Mouse (Mus musculus): ENCODE results near the gene Akap4.

DNA sequence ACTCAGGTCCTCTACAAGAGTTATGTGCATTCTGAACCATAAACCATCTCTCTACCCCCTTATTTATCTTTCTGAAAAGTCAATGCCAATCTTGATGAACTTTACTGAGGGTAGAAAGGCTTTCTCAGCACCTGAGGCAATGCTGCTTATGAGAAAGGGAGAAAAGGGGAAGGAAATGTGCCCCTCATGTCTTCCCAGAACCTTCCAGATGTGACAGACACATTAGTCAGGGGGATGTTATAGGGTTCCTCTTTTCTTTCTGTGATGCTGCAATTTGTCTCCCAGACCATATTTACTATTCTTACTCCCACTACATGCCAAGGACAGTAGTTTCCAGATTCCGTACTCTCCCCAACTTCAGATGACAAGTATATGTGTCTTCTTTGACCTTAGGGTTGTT, 18.6 kb downstream of the Akap4 start:
- TF ChIP-seq RCOR1 (IDR thresholded peaks at IDR 0.05; ENCODE audit: low read depth, low read length) (no peak), MAX (IDR thresholded peaks at IDR 0.05; ENCODE audit: low read length) (no peak), JUND (IDR thresholded peaks at IDR 0.05; ENCODE audit: low read depth, low read length) (no peak), USF1 (IDR thresholded peaks at IDR 0.05; ENCODE audit: low read depth, low read length) (no peak), CTCF (IDR thresholded peaks at IDR 0.05 in 2 of 3, conservative IDR thresholded peaks at IDR 0.05 in 1 of 3; ENCODE audit: control insufficient read depth in 1 of 3, insufficient read depth in 1 of 3, low read depth in 2 of 3, low read length in 3 of 3, poor library complexity in 1 of 3, severe bottlenecking in 1 of 3) (no peak), E2F4 (IDR thresholded peaks at IDR 0.05; ENCODE audit: borderline replicate concordance, low read depth, low read length) (no peak), EP300 (IDR thresholded peaks at IDR 0.05; ENCODE audit: low read depth in 1 of 2, low read length in 2 of 2) (no peak), POLR2A (IDR thresholded peaks at IDR 0.05; ENCODE audit: control insufficient read depth in 1 of 2, insufficient read depth in 1 of 2, low read depth in 1 of 2, low read length in 2 of 2, poor library complexity in 1 of 2) (no peak), POLR2AphosphoS2 (IDR thresholded peaks at IDR 0.05; ENCODE audit: low read length) (no peak), TCF12 (IDR thresholded peaks at IDR 0.05; ENCODE audit: low read depth, low read length) (no peak), UBTF (IDR thresholded peaks at IDR 0.05; ENCODE audit: borderline replicate concordance, insufficient read depth, low read depth, low read length) (no peak), ZNF384 (IDR thresholded peaks at IDR 0.05; ENCODE audit: low read depth, low read length) (no peak)

Data from MEL (cell line).